Mouse (Mus musculus) olfactory bulb, adult 2 months (tissue): Measurements from ENCODE around the gene Pde1a. TPM values are rescaled to one million over a fixed set of nuclear protein-coding genes. Genes with fewer than 3 reads are reported as not detected.

Source experiments
- H3K27ac ChIP-seq: fragments of 200-500 bp; 2 replicates; pipeline ENCODE4 v1.5.1; 2012; ENCODE audit warnings: low read depth, low read length; ENCODE audit not compliant: insufficient read depth
- H3K4me1 ChIP-seq: fragments of 200-500 bp; 2 replicates; pipeline ENCODE4 v1.6.1; 2012; ENCODE audit warnings: low read length; ENCODE audit not compliant: control insufficient read depth, insufficient read depth
- H3K4me3 ChIP-seq: fragments of 200-500 bp; 2 replicates; pipeline ENCODE4 v1.5.1; 2012; ENCODE audit warnings: mild to moderate bottlenecking, low read depth, low read length, moderate library complexity; ENCODE audit not compliant: insufficient read depth
- CTCF ChIP-seq: fragments of 200-500 bp; IDR thresholded peaks from 2 replicates; pipeline ENCODE4 v1.5.1; 2012; ENCODE audit warnings: low read depth, mild to moderate bottlenecking, low read length, moderate library complexity; ENCODE audit not compliant: insufficient read depth
- POLR2A ChIP-seq: fragments of 200-500 bp; IDR thresholded peaks from 2 replicates; pipeline ENCODE4 v1.6.1; 2012; ENCODE audit warnings: mild to moderate bottlenecking, low read depth, low read length, moderate library complexity; ENCODE audit not compliant: insufficient read depth
- WGBS: fragments of 180-500 bp; shearing (Covaris S2); methylation state at CpG from one replicate; pipeline ENCODE4 v1.1.7; 2018; 5-methylcytosine and 5-hydroxymethylcytosine counted together
- polyA plus RNA-seq: library from polyadenylated mRNA; stranded (reverse); fragments of >200 nt; gene quantifications from 2 replicates; pipeline ENCODE4 v1.2.4, GENCODE M21; 2012; ENCODE audit warnings: low replicate concordance; ENCODE audit not compliant: missing spikeins, insufficient read depth, insufficient read length

Gene Pde1a
- polyA plus RNA-seq, 1 experiment, result not detected

GRCm38 (mm10) chr2:80025597-80025996 lies 103.7 kb downstream of the Pde1a start:
- Histone ChIP-seq H3K4me3 (no peak overlapping the region), H3K4me1 (no peaks in the 10 kb centered on the region), H3K27ac (no peak overlapping the region)
- TF ChIP-seq CTCF (no peak), POLR2A (no peak)
- WGBS, result 80% methylated on average over 1 of the region's 1 CpGs

- Histone ChIP-seq H3K4me3 (no peak overlapping the region), H3K4me1 (no peaks in the 10 kb centered on the region), H3K27ac (no peak overlapping the region)
- 82% methylated on average over 1 of the region's 1 CpGs for WGBS
- no peak for TF ChIP-seq POLR2A
- no peak for TF ChIP-seq CTCF
Measured at GRCm38 (mm10) chr2:80025038-80025437, 104.2 kb downstream of the Pde1a start.

GRCm38 (mm10) chr2:80014161-80014560 lies 115.1 kb downstream of the Pde1a start:
- no peak overlapping the region for H3K27ac ChIP-seq
- H3K4me3 ChIP-seq, result no peak overlapping the region
- TF ChIP-seq POLR2A (no peak), CTCF (no peak)
- 75% methylated on average over 3 of the region's 3 CpGs for WGBS
- H3K4me1 ChIP-seq, result no peaks in the 10 kb centered on the region

GRCm38 (mm10) chr2:80013060-80013459 lies 116.2 kb downstream of the Pde1a start:
- 13% methylated on average over 4 of the region's 4 CpGs for WGBS
- no peak overlapping the region for H3K27ac ChIP-seq
- no peak for TF ChIP-seq CTCF
- no peak for TF ChIP-seq POLR2A

GRCm38 (mm10) chr2:79999168-79999567 lies 130.1 kb downstream of the Pde1a start:
- 87% methylated on average over 3 of the region's 3 CpGs for WGBS
- Histone ChIP-seq H3K4me1 (no peaks in the 10 kb centered on the region), H3K4me3 (no peak overlapping the region), H3K27ac (no peak overlapping the region)
- TF ChIP-seq POLR2A, result no peak
- no peak for TF ChIP-seq CTCF

More at GRCm38 (mm10) chr2:80013060-80013459, 116.2 kb downstream of the Pde1a start:
- no peaks in the 10 kb centered on the region for H3K4me1 ChIP-seq
- H3K4me3 ChIP-seq, result no peak overlapping the region

GRCm38 (mm10) chr2:79998460-79998859 lies 130.8 kb downstream of the Pde1a start:
- Histone ChIP-seq H3K27ac (no peak overlapping the region), H3K4me1 (no peaks in the 10 kb centered on the region), H3K4me3 (no peak overlapping the region)
- TF ChIP-seq CTCF, result no peak
- no peak for TF ChIP-seq POLR2A
- WGBS, result 80% methylated on average over 2 of the region's 2 CpGs

GRCm38 (mm10) chr2:79991642-79992041 lies 137.6 kb downstream of the Pde1a start:
- no peak overlapping the region for H3K27ac ChIP-seq
- no peak for TF ChIP-seq POLR2A
- TF ChIP-seq CTCF, result no peak
- 77% methylated on average over 6 of the region's 6 CpGs for WGBS
- no peak overlapping the region for H3K4me3 ChIP-seq
- no peaks in the 10 kb centered on the region for H3K4me1 ChIP-seq

- Histone ChIP-seq H3K4me3 (no peak overlapping the region), H3K4me1 (peaks cover 2% of the 10 kb centered on the region; the same call in 1 of the 2 replicates), H3K27ac (no peak overlapping the region)
- 49% methylated on average over 4 of the region's 4 CpGs for WGBS
- TF ChIP-seq CTCF, result no peak
- TF ChIP-seq POLR2A, result no peak
Measured at GRCm38 (mm10) chr2:79983778-79984177, 145.5 kb downstream of the Pde1a start.

- TF ChIP-seq POLR2A (no peak), CTCF (no peak)
Measured at GRCm38 (mm10) chr2:79983222-79983632, 146.0 kb downstream of the Pde1a start.

GRCm38 (mm10) chr2:79981781-79982180 lies 147.5 kb downstream of the Pde1a start:
- WGBS, result 95% methylated on average over 3 of the region's 3 CpGs
- Histone ChIP-seq H3K4me1 (peaks cover 2% of the 10 kb centered on the region; the same call in 1 of the 2 replicates), H3K27ac (no peak overlapping the region), H3K4me3 (no peak overlapping the region)
- TF ChIP-seq CTCF (no peak), POLR2A (no peak)

More at GRCm38 (mm10) chr2:79983222-79983632, 146.0 kb downstream of the Pde1a start:
- H3K4me1 ChIP-seq, result peaks cover 2% of the 10 kb centered on the region; the same call in 1 of the 2 replicates
- H3K4me3 ChIP-seq, result no peak overlapping the region
- WGBS, result 25% methylated on average over 9 of the region's 9 CpGs
- no peak overlapping the region for H3K27ac ChIP-seq
